Mouse (Mus musculus) ovary, postnatal 36 days (tissue): ENCODE results near the gene Sh2d2a.
"Not testable (repeated sequence)": the region's sequence is repeated elsewhere in the genome, so short reads cannot be mapped to it uniquely, and the experiment has no call there.

Experiments
- DNase-seq: peaks from one replicate; pipeline ENCODE4 v3.0.0; 2022; ENCODE audit warnings: low spot score, mixed read lengths

Gene Sh2d2a

DNA sequence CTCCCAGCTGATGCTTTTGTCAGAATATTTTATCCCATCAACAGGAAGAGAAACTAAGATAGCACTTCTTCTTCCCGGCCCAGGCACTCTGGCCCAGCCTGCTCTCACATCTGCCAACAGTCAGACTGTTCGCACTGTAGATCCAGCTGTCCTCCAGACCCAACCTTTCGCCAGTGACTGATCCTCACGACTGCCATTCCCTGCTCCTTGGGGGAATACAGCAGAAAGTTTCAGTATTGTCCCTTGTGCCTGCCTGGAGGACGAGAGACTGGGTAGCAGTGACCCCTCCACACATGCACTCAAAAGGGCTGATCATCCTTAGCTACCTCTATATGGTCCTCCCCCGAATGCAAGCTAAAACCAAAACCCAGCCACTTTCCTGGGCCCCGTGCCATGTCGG is 9.4 kb downstream of the Sh2d2a start:
- DNase-seq, result no peak

DNA sequence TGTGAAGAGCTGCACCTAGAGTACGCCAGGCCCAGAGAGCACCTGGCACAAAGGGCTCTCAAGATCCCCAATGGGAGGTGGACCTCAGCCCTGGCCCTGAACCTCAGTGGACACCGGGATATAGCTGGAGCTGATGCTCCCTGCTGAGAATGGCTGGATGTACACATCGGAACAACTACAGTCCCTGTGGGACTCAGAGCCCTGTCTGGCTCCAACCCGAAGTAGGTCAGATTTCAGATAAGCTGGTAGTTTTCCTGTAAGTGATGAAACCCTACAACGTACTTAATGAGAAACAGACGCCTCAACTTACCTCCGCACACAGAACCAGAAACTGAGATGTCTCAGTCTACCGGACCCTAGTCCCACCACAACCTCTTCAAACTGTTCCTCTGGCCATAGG is 11.1 kb downstream of the Sh2d2a start:
- no peak for DNase-seq

DNA sequence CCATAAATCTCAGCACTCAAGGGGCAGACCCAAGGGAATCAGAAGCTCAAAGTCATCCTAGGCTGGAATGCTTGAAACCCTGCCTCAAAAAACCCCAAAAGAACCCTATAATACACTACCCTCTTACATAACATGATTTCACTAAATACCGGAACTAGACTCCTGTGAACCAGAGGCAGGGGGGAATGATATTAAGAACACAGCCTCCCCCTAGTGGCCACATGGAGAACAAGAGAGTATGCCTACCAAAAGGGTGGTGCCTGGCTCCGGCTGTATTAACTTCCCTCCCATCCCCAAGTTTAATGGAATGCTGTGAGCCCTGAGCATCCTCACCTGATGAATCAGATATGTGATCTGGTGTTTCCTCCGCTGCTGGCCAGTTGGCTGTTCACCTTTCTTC is 13.3 kb downstream of the Sh2d2a start:
- DNase-seq, result peak; percentile 20

DNA sequence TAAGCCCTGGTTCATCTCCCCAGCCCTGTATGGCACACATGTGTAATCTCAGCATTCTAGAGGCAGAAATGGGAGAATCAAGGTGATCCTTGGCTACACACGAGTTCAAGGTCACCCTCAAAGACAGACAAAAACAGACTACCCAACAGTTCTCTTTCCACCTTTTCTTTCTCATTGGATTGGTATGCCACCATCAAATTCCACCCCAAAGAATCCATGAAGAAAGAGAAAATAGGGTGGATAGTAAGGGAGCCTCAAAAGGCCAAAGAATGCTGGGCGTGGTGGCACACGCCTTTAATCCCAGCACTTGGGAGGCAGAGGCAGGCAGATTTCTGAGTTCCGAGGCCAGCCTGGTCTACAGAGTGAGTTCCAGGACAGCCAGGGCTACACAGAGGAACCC is 17.6 kb downstream of the Sh2d2a start:
- DNase-seq, result not testable (repeated sequence)

DNA sequence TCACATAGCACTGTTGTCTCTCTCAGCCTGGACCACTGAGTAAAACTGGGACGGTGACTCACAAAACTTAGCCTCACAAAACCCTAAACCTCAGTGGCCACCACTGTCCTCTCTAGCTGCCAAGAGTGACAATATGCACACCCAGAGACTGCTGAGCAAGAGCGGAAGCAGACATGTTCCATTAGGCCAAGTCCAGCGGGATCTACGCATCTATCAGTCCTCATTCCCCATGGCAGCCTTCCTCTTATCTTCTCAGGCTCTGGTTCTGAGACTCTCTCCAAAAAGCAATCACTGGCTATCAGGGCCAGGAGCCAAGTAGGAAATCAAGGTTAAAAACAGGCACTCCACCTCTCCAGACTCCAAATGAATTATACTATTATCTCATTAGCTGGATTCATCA is 31.2 kb downstream of the Sh2d2a start:
- no peak for DNase-seq

DNA sequence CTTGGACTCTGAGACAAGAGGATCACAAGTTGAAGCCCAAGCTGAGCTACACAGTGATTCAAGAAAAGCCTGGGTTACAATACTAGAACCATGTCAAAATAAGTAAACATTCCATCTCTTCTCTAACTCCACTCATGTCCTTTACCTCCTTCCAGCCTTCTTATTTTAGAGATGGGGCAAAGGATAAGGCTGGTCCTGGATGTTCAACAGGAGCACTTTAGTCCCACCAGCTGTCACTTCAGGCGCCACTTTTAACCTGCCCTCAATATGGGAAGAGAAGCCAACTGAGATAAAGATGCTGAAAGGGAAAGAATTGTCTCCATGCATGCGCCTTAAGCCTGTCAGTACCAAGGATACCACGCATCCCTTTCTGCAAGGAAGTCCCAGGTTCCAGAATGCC is 37.7 kb downstream of the Sh2d2a start:
- no peak for DNase-seq

DNA sequence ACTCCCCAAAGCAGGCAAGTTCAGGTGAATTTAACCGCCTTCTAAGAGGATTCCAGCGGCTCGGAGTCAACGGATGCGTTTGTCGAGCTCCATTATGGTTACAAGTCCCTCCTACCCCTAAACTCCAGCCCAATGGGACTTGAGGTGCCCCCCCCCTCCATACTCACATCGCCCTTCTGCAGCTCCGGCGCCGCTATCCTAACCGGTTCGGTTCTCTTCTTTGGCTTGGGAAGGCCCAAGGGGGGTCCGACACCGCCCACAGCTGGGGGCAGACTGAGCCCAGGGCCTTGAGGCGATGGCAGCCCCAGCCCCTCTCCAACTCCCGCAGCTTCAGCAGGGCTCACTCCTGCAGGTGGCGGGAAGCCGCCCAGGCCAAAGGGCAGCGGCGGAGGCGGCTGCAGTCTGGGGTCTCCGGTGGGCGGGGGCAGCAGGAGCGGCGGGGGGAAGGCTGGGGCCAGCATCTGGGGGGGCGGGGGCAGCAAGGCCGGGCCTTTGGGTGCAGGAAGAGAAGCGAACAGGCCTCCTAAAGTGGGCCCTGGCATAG is 38.2 kb downstream of the Sh2d2a start:
- peak; percentile 49 for DNase-seq

DNA sequence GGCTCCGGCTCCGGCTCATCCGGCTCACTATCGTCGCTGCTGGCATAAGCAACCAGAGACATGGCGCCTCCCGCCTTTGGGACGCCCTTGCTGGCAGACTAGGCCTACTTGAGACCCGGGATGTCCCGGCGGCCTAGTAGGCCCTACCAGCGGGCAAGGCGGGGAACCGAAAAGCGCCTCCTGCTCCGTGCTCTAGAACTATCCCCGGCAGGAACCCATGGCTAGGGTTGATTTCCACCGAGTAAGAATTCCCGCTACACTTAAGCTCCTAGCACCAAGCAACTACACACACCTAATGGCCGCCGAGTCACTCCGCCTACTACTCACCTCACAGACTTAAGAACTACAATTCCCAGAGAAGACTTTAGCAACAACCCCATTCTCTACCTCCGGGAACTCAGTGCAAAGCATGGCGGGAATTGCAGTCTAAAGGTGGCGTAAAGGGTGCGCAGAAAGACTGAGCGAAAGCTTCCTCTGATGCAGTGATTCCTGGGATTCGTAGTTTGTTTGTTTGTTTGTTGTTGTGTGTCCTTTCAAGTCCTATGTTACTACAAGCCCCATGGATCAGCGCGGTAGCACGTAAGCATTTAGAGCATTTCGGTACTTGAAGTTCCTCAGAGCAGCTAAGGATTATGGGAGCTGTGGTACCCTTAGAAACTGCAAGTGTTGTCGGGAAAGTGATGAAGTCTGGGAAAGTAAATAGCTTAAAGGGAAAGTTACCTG is 38.9 kb downstream of the Sh2d2a start, which contains the start of gene Prcc:
Gene Prcc (minus strand): TSS at position 328 of the 723 bp plus-strand sequence.
- peak; percentile 80 for DNase-seq

DNA sequence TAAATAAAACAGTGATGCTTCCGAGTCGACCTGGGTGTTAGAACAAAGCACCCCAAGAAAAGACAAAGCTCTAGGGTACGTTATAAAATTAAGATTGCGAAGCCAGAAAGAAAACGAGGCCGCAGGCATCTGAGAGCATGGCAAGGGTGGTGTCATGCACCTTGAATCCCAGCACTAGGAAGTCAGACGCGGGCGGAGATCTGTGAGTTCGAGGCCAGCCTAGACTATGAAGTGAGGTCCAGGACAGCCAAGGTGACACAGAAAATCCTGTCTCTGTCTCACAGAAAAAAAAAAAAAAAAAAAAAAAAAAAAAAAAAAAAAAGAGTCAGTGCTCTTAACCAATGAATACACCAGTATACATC is 39.4 kb downstream of the Sh2d2a start:
- DNase-seq, result peak; percentile 42

DNA sequence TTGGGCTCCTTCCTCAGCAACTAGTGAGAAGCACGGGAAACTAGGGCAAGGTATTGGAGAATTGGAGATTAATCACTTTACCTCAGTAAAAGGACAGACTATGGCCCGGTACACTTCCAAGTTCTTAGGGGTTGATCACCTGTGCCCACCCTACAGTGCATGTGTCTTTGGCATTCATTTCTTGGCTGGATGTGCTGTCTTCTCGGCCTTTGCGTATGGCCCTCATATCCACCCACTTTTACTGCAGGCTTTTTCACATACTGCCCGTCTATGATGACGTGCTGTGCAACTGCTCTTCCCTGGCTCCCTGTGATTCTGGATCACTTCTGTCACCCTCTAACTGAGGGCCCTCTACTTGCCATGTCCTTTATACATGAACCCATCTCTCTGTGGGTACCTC is 39.9 kb downstream of the Sh2d2a start:
- DNase-seq, result no peak

DNA sequence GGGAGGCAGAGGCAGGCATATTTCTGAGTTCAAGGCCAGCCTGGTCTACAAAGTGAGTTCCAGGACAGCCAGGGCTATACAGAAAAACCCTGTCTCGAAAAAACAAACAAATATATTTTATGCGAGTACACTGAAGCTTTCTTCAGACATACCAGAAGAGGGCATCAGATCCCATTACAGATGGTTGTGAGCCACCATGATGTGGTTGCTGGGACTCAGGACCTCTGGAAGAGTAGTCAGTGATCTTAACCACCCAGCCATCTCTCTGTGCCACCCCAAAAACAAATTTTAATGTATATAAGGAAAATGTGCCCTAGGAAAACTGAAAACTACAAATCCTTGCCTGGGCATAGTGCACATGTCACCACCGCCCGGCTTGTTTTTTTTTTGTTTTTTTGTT is 40.8 kb downstream of the Sh2d2a start:
- DNase-seq, result not testable (repeated sequence)

DNA sequence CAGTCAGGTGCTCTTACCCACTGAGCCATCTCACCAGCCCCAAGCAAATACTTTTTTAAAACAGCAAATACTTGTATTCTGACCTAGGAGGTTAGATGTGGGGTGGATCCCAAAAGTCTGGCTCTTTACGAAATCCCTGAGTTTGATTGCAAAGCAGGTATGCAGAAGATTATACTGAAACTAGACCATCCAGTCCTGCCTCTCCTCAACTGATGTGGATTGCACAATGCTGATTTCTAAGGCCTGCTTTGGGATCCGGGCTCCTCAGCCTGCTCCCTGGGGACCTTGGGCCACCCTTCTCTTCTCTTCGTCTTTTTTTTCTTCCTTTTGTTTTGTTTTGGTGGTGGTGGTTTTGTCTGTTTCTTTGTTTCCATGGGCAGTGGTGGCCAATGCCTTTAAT is 44.9 kb downstream of the Sh2d2a start:
- DNase-seq, result no peak

DNA sequence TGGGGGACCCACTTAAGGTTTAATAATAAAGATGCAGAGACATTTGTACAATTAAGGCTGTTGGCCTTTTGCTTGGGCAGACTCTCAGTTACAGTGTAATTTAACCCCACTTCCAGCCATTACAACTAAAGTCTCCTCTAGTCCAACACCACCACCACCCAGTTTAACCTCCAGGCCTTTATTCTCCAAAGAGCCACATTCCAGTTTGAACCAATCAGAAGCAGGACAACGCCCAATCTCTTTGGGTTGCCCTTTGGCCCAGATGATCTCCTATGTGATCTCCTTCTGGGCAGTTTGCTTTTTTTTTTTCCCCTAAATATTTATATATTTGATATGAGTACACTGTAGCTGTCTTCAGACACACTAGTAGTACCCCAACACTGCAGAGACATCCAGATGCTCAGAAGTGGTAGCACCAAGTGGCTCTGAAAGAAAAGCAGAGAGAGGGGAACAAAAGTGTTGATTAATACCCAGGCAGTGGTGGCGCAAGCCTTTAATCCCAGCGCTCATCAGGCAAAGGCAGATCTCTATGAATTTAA is 46.9 kb downstream of the Sh2d2a start:
- DNase-seq, result no peak

DNA sequence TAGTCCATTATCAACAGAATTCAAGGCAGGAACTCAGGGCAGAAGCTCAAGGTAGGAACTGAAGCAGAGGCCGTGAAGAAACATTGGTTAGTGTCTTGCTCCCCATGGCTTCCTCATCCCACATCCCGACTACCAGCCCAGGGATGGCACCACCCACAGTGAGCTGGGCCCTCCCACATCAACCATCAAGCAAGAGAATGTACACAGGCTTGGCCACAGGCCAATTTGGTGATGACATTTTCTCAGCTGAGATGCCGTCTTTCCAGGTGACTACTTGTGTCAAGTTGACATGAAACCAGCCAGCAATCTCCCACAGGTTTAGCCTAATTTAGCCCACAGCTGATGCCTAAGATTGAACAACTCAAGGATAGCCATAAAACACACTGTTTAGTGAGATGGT is 52.7 kb downstream of the Sh2d2a start:
- no peak for DNase-seq

DNA sequence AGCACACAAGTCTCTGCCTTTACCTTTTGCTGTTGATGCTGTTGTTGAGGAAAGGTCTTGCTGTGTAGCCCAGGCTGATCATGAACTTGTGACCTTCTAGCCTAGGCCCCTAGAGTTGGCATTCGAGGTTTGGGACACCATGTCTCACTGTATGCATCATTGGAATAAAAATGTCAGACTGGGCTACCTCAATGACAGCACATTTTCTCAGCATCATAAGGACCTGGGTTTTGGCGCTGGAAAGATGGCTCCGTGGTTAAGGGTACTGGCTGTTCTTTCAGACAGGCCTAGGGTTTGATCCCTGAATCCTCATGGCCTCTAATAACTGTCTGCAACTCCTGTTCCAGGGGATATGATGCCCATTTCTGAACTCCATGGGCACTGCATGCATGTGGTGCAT is 53.2 kb downstream of the Sh2d2a start:
- DNase-seq, result no peak

DNA sequence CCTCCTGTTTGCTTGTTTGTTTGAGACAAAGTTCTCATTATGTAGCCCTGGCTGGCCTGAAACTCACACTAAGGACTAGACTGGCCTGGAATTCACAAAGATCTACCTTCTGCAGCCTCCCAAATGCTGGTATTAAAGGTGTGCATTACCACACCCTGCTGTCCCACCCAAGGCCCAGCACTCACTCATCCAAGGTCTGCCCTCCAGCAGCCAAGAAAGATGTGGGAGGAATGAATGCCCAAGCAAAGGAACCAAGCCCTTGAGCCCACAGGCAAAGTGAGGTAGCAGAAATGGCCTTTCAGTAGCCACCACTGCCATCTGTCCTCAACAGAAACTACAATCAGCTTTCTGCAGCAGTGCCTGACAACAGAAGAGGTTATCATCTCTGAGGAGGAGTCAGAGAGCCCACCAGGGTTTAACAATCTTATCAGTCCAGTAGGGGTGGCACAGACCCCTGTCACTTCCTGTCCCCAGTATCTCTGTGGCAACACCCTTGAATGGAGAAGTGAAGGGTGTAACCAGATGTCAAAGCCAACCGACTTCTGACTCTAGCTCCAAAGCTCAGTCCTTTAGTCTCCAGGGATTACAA is 54.6 kb downstream of the Sh2d2a start:
- DNase-seq, result no peak

DNA sequence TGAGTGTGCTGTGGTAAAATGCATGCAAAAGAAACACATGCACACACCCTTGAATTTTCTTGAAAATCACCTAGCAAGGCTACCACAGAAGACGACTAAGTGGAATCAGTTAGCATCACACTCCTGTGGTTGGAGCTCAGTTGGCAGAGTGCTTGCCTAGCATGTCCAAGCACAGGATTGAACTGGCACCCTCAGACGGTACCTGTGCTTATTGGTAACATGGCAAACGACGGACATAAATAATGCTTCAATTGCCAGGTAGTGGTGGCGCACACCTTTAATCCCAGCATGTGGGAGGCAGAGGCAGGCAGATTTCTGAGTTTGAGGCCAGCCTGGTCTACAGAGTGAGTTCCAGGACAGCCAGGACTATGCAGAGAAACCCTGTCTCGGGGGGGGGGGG is 55.4 kb downstream of the Sh2d2a start:
- not testable (repeated sequence) for DNase-seq

DNA sequence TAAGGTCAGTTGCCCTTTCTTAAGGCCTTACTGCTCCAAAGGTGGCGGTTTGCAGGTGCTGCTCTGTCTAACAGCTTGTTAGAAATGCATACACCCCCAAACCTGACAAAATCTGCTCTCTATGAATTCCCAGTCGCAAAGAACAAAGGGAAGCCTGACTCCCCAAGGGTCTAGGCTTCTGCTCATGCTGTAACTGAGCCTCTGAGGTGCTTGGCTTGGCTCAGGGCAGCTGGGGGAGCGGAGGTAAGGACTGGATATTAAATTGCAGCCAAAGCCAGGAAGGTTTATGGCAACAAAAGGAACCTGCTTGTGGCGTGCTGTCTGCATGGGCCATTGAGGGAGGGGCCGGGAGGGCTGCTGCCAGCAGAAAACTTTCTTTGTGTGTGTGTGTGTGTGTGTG is 57.3 kb downstream of the Sh2d2a start:
- no peak for DNase-seq
